Mouse (Mus musculus): ENCODE measurements at regions not wholly inside any gene's neighbourhood (a gene's known extent, or its start where the extent isn't known, plus 50 kb on each side); places are given as distances from the start of the nearest gene placed in this dataset.

- TF ChIP-seq CTCF (IDR thresholded peaks at IDR 0.05; ENCODE audit: control insufficient read depth, insufficient read depth, insufficient replicate concordance, low read depth, low read length), result no peak
- TF ChIP-seq POLR2A (IDR thresholded peaks at IDR 0.05; ENCODE audit: control insufficient read depth, low read depth, low read length), result no peak
Observed at GRCm38 (mm10) chr8:34505102-34505501, 393.6 kb upstream of the Gm10131 start.

Measured in testis, adult 2 months (tissue).